24 mouse cellular contexts compared by ENCODE assay signal in genomic region chr6:38055471-38056330, GRCm38 (mm10). TPM values are rescaled to one million over a fixed set of nuclear protein-coding genes. Genes with fewer than 3 reads are reported as not detected.
A peak's percentile ranks its signal among the peaks of the same experiment; 100 is the strongest.
DNase-seq lines count a peak whose midpoint lies in the region; ATAC-seq and TF ChIP-seq lines count a peak whose summit lies in the region.
"Had no signal": no experiment of that assay in that cellular context is flagged by ENCODE, and none has a peak within 500 bp of the region (broad histone marks: within the 10 kb centered on the region; RNA-seq: fewer than 3 reads in every experiment).

No protein-coding gene starts in this region.

- no peaks in the 10 kb centered on the region for H3K27me3 ChIP-seq in kidney, adult 2 months (replicated peaks; ENCODE audit: control insufficient read depth, insufficient read depth, low read length)
- H3K27me3 ChIP-seq in kidney, embryonic 16.5 days (ENCODE audit: insufficient read depth, low read length), result no peaks in the 10 kb centered on the region
- no peaks in the 10 kb centered on the region for H3K27me3 ChIP-seq in hindbrain, postnatal 0 days (ENCODE audit: insufficient read depth, low read length)
- H3K27me3 ChIP-seq: hindbrain, embryonic 15.5 days; midbrain, embryonic 12.5 days had no signal

- H3K36me3 ChIP-seq in kidney, adult 2 months (ENCODE audit: control insufficient read depth, insufficient read depth, low read length), result peaks cover 2% of the 10 kb centered on the region
- no peaks in the 10 kb centered on the region for H3K36me3 ChIP-seq in kidney, embryonic 16.5 days (ENCODE audit: insufficient read depth, low read length)
- H3K36me3 ChIP-seq in hindbrain, postnatal 0 days (ENCODE audit: insufficient read depth, low read length), result no peaks in the 10 kb centered on the region
- H3K36me3 ChIP-seq: G1E; hindbrain, embryonic 15.5 days; midbrain, embryonic 12.5 days had no signal

- H3K9me3 ChIP-seq in kidney, embryonic 16.5 days (ENCODE audit: low read length), result no peaks in the 10 kb centered on the region
- no peaks in the 10 kb centered on the region for H3K9me3 ChIP-seq in hindbrain, postnatal 0 days (ENCODE audit: low read length)
- H3K9me3 ChIP-seq: G1E; hindbrain, embryonic 15.5 days; midbrain, embryonic 12.5 days had no signal

- no peak for TF ChIP-seq CTCF in kidney, adult 2 months (conservative IDR thresholded peaks at IDR 0.05; ENCODE audit: insufficient read depth, insufficient read length, low read depth, low read length)
- no peak for TF ChIP-seq CTCF in hindbrain, postnatal 0 days (IDR thresholded peaks at IDR 0.05; ENCODE audit: low read depth)

- no peak for TF ChIP-seq POLR2A in kidney, adult 2 months (IDR thresholded peaks at IDR 0.05; ENCODE audit: low read depth, low read length)

- WGBS in kidney, adult 2 months, result 63% methylated on average over 15 of the region's 15 CpGs
- WGBS in kidney, embryonic 16.5 days, result 80% methylated on average over 15 of the region's 15 CpGs
- WGBS in hindbrain, postnatal 0 days, result 83% methylated on average over 15 of the region's 15 CpGs

- ATAC-seq in kidney, embryonic 16.5 days (ENCODE audit: low FRiP score, low TSS enrichment), result no peak
- ATAC-seq in CD4-positive, CD25-positive, alpha-beta regulatory T cell, adult 4 months, result peak; percentile 53
- no peak for ATAC-seq in hindbrain, postnatal 0 days
- ATAC-seq: forebrain, embryonic 16.5 days had no signal

- H3K9ac ChIP-seq in kidney, embryonic 16.5 days (replicated peaks; ENCODE audit: low read length), result no peak overlapping the region
- no peak overlapping the region for H3K9ac ChIP-seq in hindbrain, postnatal 0 days (replicated peaks; ENCODE audit: low read length)
- H3K9ac ChIP-seq: hindbrain, embryonic 15.5 days; midbrain, embryonic 12.5 days had no signal

- peak; percentile 44 for DNase-seq in adrenal gland, adult 2 months
- DNase-seq in adrenal gland, adult 18-20 months (ENCODE audit: low spot score in 2 of 2), result no peak
- peak; percentile 65 for DNase-seq in kidney, adult 2 months
- peak; percentile 98 for DNase-seq in gonadal fat pad, adult 2 months (ENCODE audit: low read depth)
- DNase-seq in ovary, postnatal 36 days (ENCODE audit: low spot score), result no peak
- no peak for DNase-seq in hindbrain, postnatal 0 days (ENCODE audit: low spot score)
- DNase-seq: cerebellum, adult 2 months; embryo, embryonic 11 days; gastrocnemius, postnatal 10 days; heart, postnatal 14 days; lung, adult 2 months; lung, postnatal 4 days; thymus, postnatal 4 days had no signal

- H3K4me1 ChIP-seq in kidney, adult 2 months (ENCODE audit: control insufficient read depth, insufficient read depth, low read length), result no peaks in the 10 kb centered on the region
- H3K4me1 ChIP-seq in kidney, embryonic 16.5 days (ENCODE audit: insufficient read depth, low read length), result 0 out of 2 replicates have a peak, but pooled peaks cover under 1% of the 10 kb centered on the region
- H3K4me1 ChIP-seq in hindbrain, postnatal 0 days (ENCODE audit: insufficient read depth, low read length), result no peaks in the 10 kb centered on the region
- H3K4me1 ChIP-seq: hindbrain, embryonic 15.5 days; midbrain, embryonic 12.5 days had no signal

- no peak overlapping the region for H3K4me2 ChIP-seq in kidney, embryonic 16.5 days (replicated peaks; ENCODE audit: low read depth, low read length)
- H3K4me2 ChIP-seq in hindbrain, postnatal 0 days (ENCODE audit: low read depth, low read length), result no peak overlapping the region
- H3K4me2 ChIP-seq: hindbrain, embryonic 15.5 days; midbrain, embryonic 12.5 days had no signal

- peak overlapping the region; percentile 84 for H3K27ac ChIP-seq in kidney, adult 2 months (ENCODE audit: insufficient read depth, low read depth, low read length)
- no peak overlapping the region for H3K27ac ChIP-seq in kidney, embryonic 16.5 days (ENCODE audit: low read length)
- no peak overlapping the region for H3K27ac ChIP-seq in hindbrain, postnatal 0 days
- H3K27ac ChIP-seq: hindbrain, embryonic 15.5 days; midbrain, embryonic 12.5 days; stomach, postnatal 0 days had no signal

- H3K4me3 ChIP-seq in kidney, adult 2 months (ENCODE audit: insufficient read depth, low read depth, low read length), result no peak overlapping the region
- no peak overlapping the region for H3K4me3 ChIP-seq in kidney, embryonic 16.5 days (ENCODE audit: low read length)
- H3K4me3 ChIP-seq in hindbrain, postnatal 0 days (ENCODE audit: low read length), result no peak overlapping the region
- H3K4me3 ChIP-seq: hindbrain, embryonic 15.5 days; midbrain, embryonic 12.5 days had no signal

RNA-seq across cellular contexts. Expression of gene Svopl, which starts 8.9 kb away (rescaled TPM):
- total RNA-seq in adrenal gland, adult 2 months (2021), result 1 to 10 TPM in 1 of 2 experiments, under 1 TPM in 1; 0.90 to 1.0 TPM
- polyA plus RNA-seq in adrenal gland, adult 2 months (2012; rRNA removed), result 0.77 and 1.6 TPM in 2 replicates
- 1 to 10 TPM in 1 of 2 experiments, under 1 TPM in 1; 0.96 to 1.7 TPM for total RNA-seq in adrenal gland, adult 18-20 months (2021)
- polyA plus RNA-seq in kidney, adult 2 months (2012; rRNA removed), result 13.5 and 14.3 TPM in 2 replicates
- 15.6 and 16.5 TPM in 2 replicates for polyA plus RNA-seq in kidney, embryonic 16.5 days (2015; fragmentation: Nextera tagmentation; extraction: Ambion mirVana)
- under 1 TPM in 1 of 2 experiments, not detected in 1; 0.24 TPM for polyA plus RNA-seq in CD4-positive, CD25-positive, alpha-beta regulatory T cell, adult 4 months (2017; shearing (Covaris generic))
- polyA plus RNA-seq in gonadal fat pad, adult 2 months (2012; rRNA removed), result 5.3 and 5.4 TPM in 2 replicates
- total RNA-seq in hindbrain, postnatal 0 days (2014; rRNA removed), result 2.8 TPM in 1 of 2 replicates, not detected in the other
- polyA plus RNA-seq in hindbrain, postnatal 0 days (2015; fragmentation: Nextera tagmentation; extraction: Ambion mirVana), result 1.2 and 1.3 TPM in 2 replicates
- total RNA-seq: G1E; left cerebral cortex, adult 18-20 months had no signal
- polyA plus RNA-seq: G1E had no signal

RNA-seq across cellular contexts. Expression of gene Tmem213, which starts 53.4 kb away (rescaled TPM):
- total RNA-seq in adrenal gland, adult 2 months (2021), result not detected
- polyA plus RNA-seq in adrenal gland, adult 2 months (2012; rRNA removed), result not detected in 2 replicates
- not detected for total RNA-seq in adrenal gland, adult 18-20 months (2021)
- 240 and 279 TPM in 2 replicates for polyA plus RNA-seq in kidney, adult 2 months (2012; rRNA removed)
- 69.8 and 72.7 TPM in 2 replicates for polyA plus RNA-seq in kidney, embryonic 16.5 days (2015; fragmentation: Nextera tagmentation; extraction: Ambion mirVana)
- polyA plus RNA-seq in CD4-positive, CD25-positive, alpha-beta regulatory T cell, adult 4 months (2017; shearing (Covaris generic)), result not detected
- polyA plus RNA-seq in gonadal fat pad, adult 2 months (2012; rRNA removed), result 1.5 and 2.6 TPM in 2 replicates
- total RNA-seq in hindbrain, postnatal 0 days (2014; rRNA removed), result not detected in 2 replicates
- not detected in 2 replicates for polyA plus RNA-seq in hindbrain, postnatal 0 days (2015; fragmentation: Nextera tagmentation; extraction: Ambion mirVana)
- total RNA-seq: G1E; gastrocnemius, postnatal 10 days; heart, adult 8-10 months; heart, postnatal 14 days; left cerebral cortex, adult 18-20 months had no signal
- polyA plus RNA-seq: cerebellum, adult 2 months; forebrain, embryonic 16.5 days; G1E; hindbrain, embryonic 15.5 days; limb, embryonic 11.5 days; midbrain, embryonic 12.5 days; spleen, adult 2 months had no signal

Comparison
In these comparisons a context has a peak if more than half of its experiments do, and no peak if none do; other contexts are left out.
1. DNase-seq: peak in adrenal gland, adult 2 months (single experiment), kidney, adult 2 months (single experiment) and gonadal fat pad, adult 2 months (single experiment); none in adrenal gland, adult 18-20 months (0 of 2), ovary, postnatal 36 days (single experiment) and hindbrain, postnatal 0 days (single experiment).
2. RNA of gene Tmem213, which starts 53.4 kb away (polyA plus RNA-seq): 240 to 279 TPM in kidney, adult 2 months and 69.8 to 72.7 TPM in kidney, embryonic 16.5 days; 1.5 to 2.6 TPM in gonadal fat pad, adult 2 months, not detected in adrenal gland, adult 2 months, not detected in CD4-positive, CD25-positive, alpha-beta regulatory T cell, adult 4 months and not detected in hindbrain, postnatal 0 days; every median in the first group is over 10 times any median in the second.